Mouse (Mus musculus): ENCODE results near the gene Coro1b.

The Coro1b gene

DNA sequence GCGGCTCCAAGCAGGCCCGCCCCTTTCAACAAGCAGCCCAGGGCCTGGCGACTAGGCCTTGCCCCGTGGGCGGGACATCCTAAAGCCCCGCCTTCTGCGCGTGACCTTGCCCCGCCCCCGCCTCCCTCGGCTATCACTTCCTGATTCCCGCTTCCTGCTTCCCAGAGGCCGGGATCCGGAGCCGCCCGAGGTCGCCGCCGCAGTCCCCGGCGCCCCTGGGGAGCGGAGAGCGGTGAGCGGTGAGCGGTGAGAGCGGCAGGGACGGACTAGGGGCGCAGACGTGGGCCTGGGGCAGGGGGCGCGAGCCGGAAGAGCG lies at the start of gene Coro1b:
Gene Coro1b, plus strand, starts transcription at position 129 of the 316 bp plus-strand sequence.
- DNase-seq (ENCODE audit: low spot score) = peak; percentile 96

GRCm38 (mm10) chr19:4099056-4099455 lies 49.4 kb upstream of the Coro1b start:
- DNase-seq (ENCODE audit: low spot score) = peak; percentile 93

- DNase-seq (ENCODE audit: low spot score) = peak; percentile 50
Observed at GRCm38 (mm10) chr19:4099837-4100717, 48.3 kb upstream of the Coro1b start, which contains the start of gene Pitpnm1. Pitpnm1 (plus strand) TSS chr19:4099998.

GRCm38 (mm10) chr19:4100718-4101261 lies 47.6 kb upstream of the Coro1b start:
- DNase-seq (ENCODE audit: low spot score) = no peak

- DNase-seq (ENCODE audit: low spot score) = no peak
Observed at GRCm38 (mm10) chr19:4101466-4101865, 47.0 kb upstream of the Coro1b start.

GRCm38 (mm10) chr19:4102049-4102448 lies 46.4 kb upstream of the Coro1b start:
- no peak for DNase-seq (ENCODE audit: low spot score)

GRCm38 (mm10) chr19:4102626-4103025 lies 45.8 kb upstream of the Coro1b start:
- no peak for DNase-seq (ENCODE audit: low spot score)

DNA sequence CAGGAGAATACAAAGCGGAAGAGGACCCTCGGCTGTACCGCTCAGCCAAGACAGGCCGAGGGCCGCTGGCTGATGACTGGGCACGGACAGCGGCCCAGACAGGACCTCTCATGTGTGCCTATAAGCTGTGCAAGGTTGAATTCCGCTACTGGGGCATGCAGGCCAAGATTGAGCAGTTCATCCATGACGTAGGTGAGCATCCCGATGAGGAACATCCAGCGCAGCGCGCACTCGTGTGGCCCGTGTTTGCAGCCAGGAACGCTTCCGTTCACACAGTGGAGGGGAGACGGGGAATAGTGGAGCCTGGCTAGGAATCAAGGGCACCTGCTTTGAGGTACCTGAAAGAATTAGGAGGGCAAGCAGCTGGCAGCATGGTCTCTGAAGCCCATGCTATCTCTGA lies 45.1 kb upstream of the Coro1b start:
- no peak for DNase-seq (ENCODE audit: low spot score)

GRCm38 (mm10) chr19:4103792-4104191 lies 44.6 kb upstream of the Coro1b start:
- DNase-seq (ENCODE audit: low spot score) = no peak

- DNase-seq (ENCODE audit: low spot score) = no peak
Observed at GRCm38 (mm10) chr19:4104675-4105194, 43.7 kb upstream of the Coro1b start.

DNA sequence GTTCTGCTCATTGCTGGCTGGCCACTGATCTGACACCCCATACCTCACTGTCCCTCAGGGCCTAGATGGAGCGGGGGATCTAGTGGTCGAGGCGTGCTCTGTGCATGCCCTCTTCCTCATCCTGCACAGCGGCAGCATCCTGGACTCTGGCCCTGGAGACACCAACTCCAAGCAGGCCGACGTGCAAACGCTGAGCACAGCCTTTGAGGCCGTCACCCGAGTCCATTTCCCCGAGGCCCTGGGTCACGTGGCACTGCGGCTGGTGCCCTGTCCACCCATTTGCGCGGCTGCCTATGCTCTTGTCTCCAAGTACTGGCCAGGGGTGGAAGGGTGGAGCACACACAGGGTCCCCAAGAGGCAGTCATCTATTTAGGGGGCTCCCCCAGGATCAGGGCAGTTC lies 41.8 kb upstream of the Coro1b start:
- DNase-seq (ENCODE audit: low spot score) = no peak

- DNase-seq (ENCODE audit: low spot score) = no peak
Observed at GRCm38 (mm10) chr19:4108535-4108934, 39.9 kb upstream of the Coro1b start.

- no peak for DNase-seq (ENCODE audit: low spot score)
Observed at GRCm38 (mm10) chr19:4112063-4112960, 36.1 kb upstream of the Coro1b start.

- DNase-seq (ENCODE audit: low spot score) = no peak
Observed at GRCm38 (mm10) chr19:4113186-4113805, 35.1 kb upstream of the Coro1b start.

GRCm38 (mm10) chr19:4113806-4114230 lies 34.6 kb upstream of the Coro1b start:
- no peak for DNase-seq (ENCODE audit: low spot score)

DNA sequence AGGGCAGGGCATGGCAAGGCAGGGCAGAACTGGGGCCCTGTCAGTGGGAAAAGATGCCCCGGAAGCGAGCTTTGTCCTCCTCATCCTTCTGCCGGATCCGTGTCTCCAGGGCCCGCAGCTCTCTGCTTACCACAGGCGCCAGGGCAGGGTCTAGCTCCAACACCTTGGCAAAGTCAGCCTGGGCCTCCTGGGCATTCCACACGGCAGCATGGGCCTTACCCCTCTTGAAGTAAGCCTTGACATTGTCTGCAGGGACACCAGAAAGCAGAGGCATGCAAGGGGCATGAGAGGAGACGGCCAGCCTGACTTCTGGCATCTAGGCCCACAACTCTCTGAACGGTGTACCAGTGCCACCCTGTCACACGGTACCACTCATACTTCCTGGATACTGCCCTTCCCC lies 33.9 kb upstream of the Coro1b start:
- DNase-seq (ENCODE audit: low spot score) = no peak

DNA sequence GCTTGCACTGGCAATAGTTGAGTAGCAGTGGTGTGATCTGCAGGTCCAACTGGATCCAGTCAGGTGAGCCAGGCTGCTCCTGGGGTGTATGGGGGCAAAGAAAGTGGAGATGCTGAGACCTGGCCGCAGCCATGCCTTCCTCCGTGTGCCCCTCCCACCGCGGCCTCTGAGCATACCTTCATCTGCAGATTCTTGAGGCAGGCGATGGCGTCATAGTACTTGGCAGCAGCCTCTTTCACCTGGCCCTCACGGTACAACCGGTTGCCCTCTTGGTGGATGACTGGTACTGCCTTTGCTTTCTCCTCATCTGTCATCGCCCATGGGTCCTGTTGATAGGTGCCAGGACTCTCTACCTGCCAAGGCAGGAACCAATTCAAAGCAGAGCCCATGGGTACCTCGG lies 33.3 kb upstream of the Coro1b start:
- DNase-seq (ENCODE audit: low spot score) = no peak

- no peak for DNase-seq (ENCODE audit: low spot score)
Observed at GRCm38 (mm10) chr19:4115816-4116215, 32.6 kb upstream of the Coro1b start.

- no peak for DNase-seq (ENCODE audit: low spot score)
Observed at GRCm38 (mm10) chr19:4117006-4117405, 31.4 kb upstream of the Coro1b start.

DNA sequence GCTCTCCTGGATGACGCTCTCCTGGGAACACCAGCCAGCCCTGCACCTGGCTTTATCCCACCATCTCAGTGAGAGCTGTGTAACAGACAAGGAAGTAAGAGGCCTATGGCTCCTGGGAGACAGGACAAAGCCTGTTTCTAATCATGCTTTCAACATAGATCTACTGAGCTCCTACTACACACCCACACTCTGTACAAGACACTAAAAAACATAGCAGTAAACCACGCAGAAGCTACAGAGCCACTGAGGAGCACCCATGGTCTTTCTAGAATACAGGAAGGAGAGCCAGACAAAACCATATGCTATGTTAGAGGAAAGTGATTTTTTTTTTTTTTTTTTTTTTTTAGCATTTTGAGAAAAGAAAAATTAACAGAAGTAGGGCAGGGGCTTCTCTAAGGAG lies 30.1 kb upstream of the Coro1b start:
- DNase-seq (ENCODE audit: low spot score) = no peak

- no peak for DNase-seq (ENCODE audit: low spot score)
Observed at GRCm38 (mm10) chr19:4119716-4120487, 28.5 kb upstream of the Coro1b start.
